Mouse (Mus musculus) cortical plate, adult 2 months (tissue): ENCODE data around the gene Olfr520.

ENCODE experiments used
- CTCF ChIP-seq: fragments of 200-500 bp; IDR thresholded peaks from 2 replicates; pipeline ENCODE4 v1.5.1; 2011; ENCODE audit warnings: mild to moderate bottlenecking, control low read depth, low read length; ENCODE audit not compliant: insufficient read depth; ENCODE audit errors: extremely low read depth
- POLR2A ChIP-seq: fragments of 200-500 bp; IDR thresholded peaks from 2 replicates; pipeline ENCODE4 v1.6.1; 2011; ENCODE audit warnings: mild to moderate bottlenecking, low read length, control low read depth; ENCODE audit not compliant: insufficient read depth; ENCODE audit errors: extremely low read depth

GRCm38 (mm10) chr7:99707038-99707595 is 23.0 kb upstream of the Olfr520 start:
- TF ChIP-seq CTCF (no peak), POLR2A (no peak)
